Mouse (Mus musculus) MEL (cell line): ENCODE results near the gene Cox6a2. TPM values are rescaled to one million over a fixed set of nuclear protein-coding genes. Genes with fewer than 3 reads are reported as not detected.

Source experiments
- DNase-seq: peaks from one replicate; pipeline ENCODE4 v3.0.0; 2011; ENCODE audit warnings: low read depth, low spot score
- H3K27ac ChIP-seq: 2 replicates; pipeline ENCODE4 v1.5.1; 2012; ENCODE audit warnings: low read depth, mild to moderate bottlenecking, control low read depth, low read length, moderate library complexity; ENCODE audit not compliant: control insufficient read depth
- H3K27me3 ChIP-seq, 2 experiments: fragments of 150-350 bp in 1 of 2; sonication (generic) in 1 of 2; 2 replicates each; pipeline ENCODE4 v1.6.1; 2012; ENCODE audit warnings: low read length in 2 of 2, mild to moderate bottlenecking in 2 of 2, improper control_type of control experiment in 1 of 2, moderate library complexity in 1 of 2; ENCODE audit not compliant: insufficient read depth in 2 of 2, control insufficient read depth in 1 of 2
- H3K36me3 ChIP-seq, 2 experiments: 2 replicates each; pipeline ENCODE4 v1.6.1; 2012 to 2014; ENCODE audit warnings: low read length in 2 of 2, improper control_type of control experiment in 1 of 2, inconsistent platforms in 1 of 2, mild to moderate bottlenecking in 1 of 2; ENCODE audit not compliant: insufficient read depth in 2 of 2, control insufficient read depth in 1 of 2
- H3K4me1 ChIP-seq, 2 experiments: fragments of 150-350 bp in 1 of 2; sonication (generic) in 1 of 2; 2 replicates each; pipeline ENCODE4 v1.6.1; 2012; ENCODE audit warnings: low read length in 2 of 2, improper control_type of control experiment in 1 of 2, mild to moderate bottlenecking in 1 of 2; ENCODE audit not compliant: insufficient read depth in 2 of 2, control insufficient read depth in 1 of 2
- H3K4me3 ChIP-seq, 2 experiments: fragments of 150-350 bp in 1 of 2; sonication (generic) in 1 of 2; 2 replicates each; pipeline ENCODE4 v1.5.1; 2012; ENCODE audit warnings: low read depth in 2 of 2, low read length in 2 of 2, mild to moderate bottlenecking in 2 of 2, moderate library complexity in 2 of 2, control low read depth in 1 of 2, improper control_type of control experiment in 1 of 2; ENCODE audit not compliant: control insufficient read depth in 1 of 2, insufficient read depth in 1 of 2
- H3K79me2 ChIP-seq: 2 replicates; pipeline ENCODE4 v1.6.1; 2012; ENCODE audit warnings: mild to moderate bottlenecking, low read length, moderate library complexity; ENCODE audit not compliant: control insufficient read depth, poor library complexity, insufficient read depth
- H3K9ac ChIP-seq: 2 replicates; pipeline ENCODE4 v1.6.1; 2012; ENCODE audit warnings: low read depth, mild to moderate bottlenecking, control low read depth, low read length, moderate library complexity; ENCODE audit not compliant: control insufficient read depth, poor library complexity, severe bottlenecking
- H3K9me3 ChIP-seq: fragments of 150-350 bp; sonication (generic); replicated peaks from 2 replicates; pipeline ENCODE4 v1.6.1; 2012; ENCODE audit warnings: mild to moderate bottlenecking, low read length, improper control_type of control experiment, moderate library complexity; ENCODE audit not compliant: insufficient read depth
- BHLHE40 ChIP-seq: IDR thresholded peaks from 2 replicates; pipeline ENCODE4 v1.6.1; 2012; ENCODE audit warnings: low read depth, mild to moderate bottlenecking, inconsistent platforms, low read length, improper control_type of control experiment, borderline replicate concordance
- E2F4 ChIP-seq: IDR thresholded peaks from 2 replicates; pipeline ENCODE4 v1.6.1; 2011; ENCODE audit warnings: low read depth, low read length, improper control_type of control experiment, borderline replicate concordance
- ELF1 ChIP-seq: IDR thresholded peaks from 2 replicates; pipeline ENCODE4 v1.6.1; 2014; ENCODE audit warnings: low read depth, mild to moderate bottlenecking, inconsistent platforms, low read length, improper control_type of control experiment, moderate library complexity
- GABPA ChIP-seq: IDR thresholded peaks from 2 replicates; pipeline ENCODE4 v1.6.1; 2012; ENCODE audit warnings: low read depth, mild to moderate bottlenecking, inconsistent platforms, low read length, improper control_type of control experiment, moderate library complexity
- JUND ChIP-seq: IDR thresholded peaks from 2 replicates; pipeline ENCODE4 v1.6.1; 2011; ENCODE audit warnings: low read depth, mild to moderate bottlenecking, improper control_type of control experiment, low read length
- MYC ChIP-seq: IDR thresholded peaks from 2 replicates; pipeline ENCODE4 v1.6.1; 2011; ENCODE audit warnings: low read depth, mild to moderate bottlenecking, low read length, improper control_type of control experiment, moderate library complexity
- NELFE ChIP-seq: IDR thresholded peaks from 2 replicates; pipeline ENCODE4 v1.6.1; 2011; ENCODE audit warnings: low read depth, low read length, improper control_type of control experiment
- POLR2AphosphoS2 ChIP-seq: IDR thresholded peaks from 2 replicates; pipeline ENCODE4 v1.6.1; 2011; ENCODE audit warnings: low read length, improper control_type of control experiment
- RAD21 ChIP-seq: IDR thresholded peaks from 2 replicates; pipeline ENCODE4 v1.6.1; 2011; ENCODE audit warnings: mild to moderate bottlenecking, low read depth, low read length, improper control_type of control experiment
- SIN3A ChIP-seq: IDR thresholded peaks from 2 replicates; pipeline ENCODE4 v1.6.1; 2012; ENCODE audit warnings: low read length, improper control_type of control experiment, inconsistent platforms
- SMC3 ChIP-seq: IDR thresholded peaks from 2 replicates; pipeline ENCODE4 v1.6.1; 2011; ENCODE audit warnings: low read depth, low read length, improper control_type of control experiment
- TBP ChIP-seq: IDR thresholded peaks from 2 replicates; pipeline ENCODE4 v1.8.0; 2011; ENCODE audit warnings: low read depth, low read length, improper control_type of control experiment
- USF2 ChIP-seq, 2 experiments: IDR thresholded peaks; 2 replicates each; pipeline ENCODE4 v1.6.1; 2011 to 2012; ENCODE audit warnings: improper control_type of control experiment in 2 of 2, low read length in 2 of 2, borderline replicate concordance in 1 of 2, inconsistent platforms in 1 of 2, low read depth in 1 of 2, mild to moderate bottlenecking in 1 of 2; ENCODE audit not compliant: insufficient read depth in 1 of 2
- ZC3H11A ChIP-seq: IDR thresholded peaks from 2 replicates; pipeline ENCODE4 v1.6.1; 2012; ENCODE audit warnings: low read depth, mild to moderate bottlenecking, inconsistent platforms, low read length, improper control_type of control experiment
- ZNF384 ChIP-seq: IDR thresholded peaks from 2 replicates; pipeline ENCODE4 v1.6.1; 2012; ENCODE audit warnings: low read depth, mild to moderate bottlenecking, inconsistent platforms, low read length, improper control_type of control experiment
- polyA plus RNA-seq, 2 experiments: library from polyadenylated mRNA; stranded (reverse) in 1 of 2; unstranded in 1 of 2; fragments of >175 nt in 1 of 2; fragments of >200 nt in 1 of 2; gene quantifications; 2 replicates each; pipeline versions ENCODE4 v1.2.1 to v1.2.4; 2012; ENCODE audit warnings: low replicate concordance in 2 of 2, low read depth in 1 of 2; ENCODE audit not compliant: insufficient read length in 2 of 2, insufficient read depth in 1 of 2, missing spikeins in 1 of 2
- total RNA-seq: library from RNA; depleted of rRNA; stranded (reverse); fragments of 300-350 nt; gene quantifications from 2 replicates; pipeline ENCODE4 v1.2.3, GENCODE M21; 2012

Gene Cox6a2
- total and polyA plus RNA-seq, 3 experiments = 2.9 to 18.2 TPM; not detected in 1

GRCm38 (mm10) chr7:128178385-128178784 lies 27.8 kb downstream of the Cox6a2 start:
- Histone ChIP-seq H3K9me3 (no peaks in the 10 kb centered on the region), H3K4me3 (no peak overlapping the region), H3K9ac (no peak overlapping the region), H3K79me2 (no peaks in the 10 kb centered on the region), H3K27me3 (peaks cover 3 to 8% of the 10 kb centered on the region in 2 experiments; a peak in 3 of 4 replicates), H3K4me1 (no peaks in the 10 kb centered on the region), H3K36me3 (no peaks in the 10 kb centered on the region), H3K27ac (no peak overlapping the region)
- no peak for DNase-seq
- no peak for TF ChIP-seq TBP
- no peak for TF ChIP-seq ZC3H11A

GRCm38 (mm10) chr7:128169996-128170395 lies 36.2 kb downstream of the Cox6a2 start:
- Histone ChIP-seq H3K36me3 (no peaks in the 10 kb centered on the region), H3K27ac (no peak overlapping the region), H3K4me3 (no peak overlapping the region), H3K79me2 (no peaks in the 10 kb centered on the region), H3K27me3 (peaks cover 7 to 13% of the 10 kb centered on the region in 2 experiments), H3K9me3 (no peaks in the 10 kb centered on the region), H3K4me1 (no peaks in the 10 kb centered on the region), H3K9ac (no peak overlapping the region)
- TF ChIP-seq RAD21 = no peak
- TF ChIP-seq JUND = no peak
- no peak for TF ChIP-seq GABPA
- TF ChIP-seq SMC3 = no peak
- no peak for TF ChIP-seq ELF1
- no peak for TF ChIP-seq SIN3A
- TF ChIP-seq E2F4 = no peak
- no peak for TF ChIP-seq MYC
- TF ChIP-seq USF2 (IDR thresholded peaks at IDR 0.05; ENCODE audit: borderline replicate concordance in 1 of 2, insufficient read depth in 1 of 2, low read depth in 1 of 2, low read length in 2 of 2) = no peak
- TF ChIP-seq POLR2AphosphoS2 = no peak
- TF ChIP-seq BHLHE40 = no peak
- no peak for TF ChIP-seq ZNF384
- no peak for DNase-seq

- Histone ChIP-seq H3K36me3 (no peaks in the 10 kb centered on the region), H3K9ac (no peak overlapping the region), H3K9me3 (no peaks in the 10 kb centered on the region), H3K27ac (no peak overlapping the region), H3K4me3 (no peak overlapping the region), H3K79me2 (no peaks in the 10 kb centered on the region), H3K27me3 (peaks cover 17 to 27% of the 10 kb centered on the region in 2 experiments), H3K4me1 (no peaks in the 10 kb centered on the region)
- peak; percentile 13 for DNase-seq
- TF ChIP-seq NELFE = no peak
Observed at GRCm38 (mm10) chr7:128166391-128166790, 39.8 kb downstream of the Cox6a2 start.
